Mouse (Mus musculus): ENCODE results near the gene Gnb1l. TPM values are rescaled to one million over a fixed set of nuclear protein-coding genes. Genes with fewer than 3 reads are reported as not detected.

Gene Gnb1l
- polyA plus RNA-seq, 1 experiment: 13.7 TPM

GRCm38 (mm10) chr16:18583169-18583568, 84.7 kb downstream of the Gnb1l start:
- Histone ChIP-seq H3K9ac (ENCODE audit: low read depth, poor library complexity, severe bottlenecking) (no peak overlapping the region), H3K27me3 (ENCODE audit: control insufficient read depth, insufficient read depth, low read length, poor library complexity, severe bottlenecking) (peaks cover 61% of the 10 kb centered on the region), H3K4me1 (ENCODE audit: control insufficient read depth, insufficient read depth, low read length) (no peaks in the 10 kb centered on the region), H3K27ac (ENCODE audit: insufficient read depth, low read length) (no peak overlapping the region), H3K4me3 (ENCODE audit: low read depth, low read length) (peak overlapping the region; percentile 52), H3K36me3 (ENCODE audit: control insufficient read depth, insufficient read depth, low read length, poor library complexity, severe bottlenecking) (no peaks in the 10 kb centered on the region), H3K9me3 (replicated peaks; ENCODE audit: control insufficient read depth, insufficient read depth, low read length, poor library complexity, severe bottlenecking) (no peaks in the 10 kb centered on the region)
- TF ChIP-seq EP300 (IDR thresholded peaks at IDR 0.05; ENCODE audit: insufficient read depth, low read depth, low read length) (no peak), POLR2A (IDR thresholded peaks at IDR 0.05; ENCODE audit: insufficient read depth, low read length) (no peak), CTCF (IDR thresholded peaks at IDR 0.05; ENCODE audit: low read depth, low read length) (no peak)

GRCm38 (mm10) chr16:18583673-18584357, 85.3 kb downstream of the Gnb1l start:
- Histone ChIP-seq H3K4me1 (ENCODE audit: control insufficient read depth, insufficient read depth, low read length) (no peaks in the 10 kb centered on the region), H3K27me3 (ENCODE audit: control insufficient read depth, insufficient read depth, low read length, poor library complexity, severe bottlenecking) (peaks cover 67% of the 10 kb centered on the region), H3K27ac (ENCODE audit: insufficient read depth, low read length) (no peak overlapping the region), H3K9ac (ENCODE audit: low read depth, poor library complexity, severe bottlenecking) (no peak overlapping the region), H3K36me3 (ENCODE audit: control insufficient read depth, insufficient read depth, low read length, poor library complexity, severe bottlenecking) (no peaks in the 10 kb centered on the region), H3K4me3 (ENCODE audit: low read depth, low read length) (no peak overlapping the region), H3K9me3 (replicated peaks; ENCODE audit: control insufficient read depth, insufficient read depth, low read length, poor library complexity, severe bottlenecking) (no peaks in the 10 kb centered on the region)
- no peak for TF ChIP-seq EP300 (IDR thresholded peaks at IDR 0.05; ENCODE audit: insufficient read depth, low read depth, low read length)
- TF ChIP-seq CTCF (IDR thresholded peaks at IDR 0.05; ENCODE audit: low read depth, low read length): no peak
- no peak for TF ChIP-seq POLR2A (IDR thresholded peaks at IDR 0.05; ENCODE audit: insufficient read depth, low read length)

GRCm38 (mm10) chr16:18584901-18585510, 86.5 kb downstream of the Gnb1l start:
- H3K4me1 ChIP-seq (ENCODE audit: control insufficient read depth, insufficient read depth, low read length): no peaks in the 10 kb centered on the region
- no peaks in the 10 kb centered on the region for H3K36me3 ChIP-seq (ENCODE audit: control insufficient read depth, insufficient read depth, low read length, poor library complexity, severe bottlenecking)
- peaks cover 67% of the 10 kb centered on the region for H3K27me3 ChIP-seq (ENCODE audit: control insufficient read depth, insufficient read depth, low read length, poor library complexity, severe bottlenecking)
- TF ChIP-seq POLR2A (IDR thresholded peaks at IDR 0.05; ENCODE audit: insufficient read depth, low read length) (no peak), CTCF (IDR thresholded peaks at IDR 0.05; ENCODE audit: low read depth, low read length) (no peak), EP300 (IDR thresholded peaks at IDR 0.05; ENCODE audit: insufficient read depth, low read depth, low read length) (no peak)
- no peak overlapping the region for H3K27ac ChIP-seq (ENCODE audit: insufficient read depth, low read length)
- no peak overlapping the region for H3K4me3 ChIP-seq (ENCODE audit: low read depth, low read length)
- no peak overlapping the region for H3K9ac ChIP-seq (ENCODE audit: low read depth, poor library complexity, severe bottlenecking)
- no peaks in the 10 kb centered on the region for H3K9me3 ChIP-seq (replicated peaks; ENCODE audit: control insufficient read depth, insufficient read depth, low read length, poor library complexity, severe bottlenecking)

GRCm38 (mm10) chr16:18585676-18586075, 87.2 kb downstream of the Gnb1l start:
- H3K27ac ChIP-seq (ENCODE audit: insufficient read depth, low read length): no peak overlapping the region
- TF ChIP-seq EP300 (IDR thresholded peaks at IDR 0.05; ENCODE audit: insufficient read depth, low read depth, low read length) (no peak), POLR2A (IDR thresholded peaks at IDR 0.05; ENCODE audit: insufficient read depth, low read length) (no peak), CTCF (IDR thresholded peaks at IDR 0.05; ENCODE audit: low read depth, low read length) (no peak)
- no peak overlapping the region for H3K9ac ChIP-seq (ENCODE audit: low read depth, poor library complexity, severe bottlenecking)
- no peaks in the 10 kb centered on the region for H3K4me1 ChIP-seq (ENCODE audit: control insufficient read depth, insufficient read depth, low read length)
- no peaks in the 10 kb centered on the region for H3K9me3 ChIP-seq (replicated peaks; ENCODE audit: control insufficient read depth, insufficient read depth, low read length, poor library complexity, severe bottlenecking)
- peaks cover 67% of the 10 kb centered on the region for H3K27me3 ChIP-seq (ENCODE audit: control insufficient read depth, insufficient read depth, low read length, poor library complexity, severe bottlenecking)
- no peak overlapping the region for H3K4me3 ChIP-seq (ENCODE audit: low read depth, low read length)
- no peaks in the 10 kb centered on the region for H3K36me3 ChIP-seq (ENCODE audit: control insufficient read depth, insufficient read depth, low read length, poor library complexity, severe bottlenecking)

GRCm38 (mm10) chr16:18586076-18586905, 87.8 kb downstream of the Gnb1l start:
- Histone ChIP-seq H3K27ac (ENCODE audit: insufficient read depth, low read length) (no peak overlapping the region), H3K9ac (ENCODE audit: low read depth, poor library complexity, severe bottlenecking) (peak overlapping the region; percentile 55), H3K4me3 (ENCODE audit: low read depth, low read length) (peak overlapping the region; percentile 47), H3K9me3 (replicated peaks; ENCODE audit: control insufficient read depth, insufficient read depth, low read length, poor library complexity, severe bottlenecking) (no peaks in the 10 kb centered on the region), H3K4me1 (ENCODE audit: control insufficient read depth, insufficient read depth, low read length) (no peaks in the 10 kb centered on the region), H3K27me3 (ENCODE audit: control insufficient read depth, insufficient read depth, low read length, poor library complexity, severe bottlenecking) (peaks cover 63% of the 10 kb centered on the region), H3K36me3 (ENCODE audit: control insufficient read depth, insufficient read depth, low read length, poor library complexity, severe bottlenecking) (no peaks in the 10 kb centered on the region)
- TF ChIP-seq EP300 (IDR thresholded peaks at IDR 0.05; ENCODE audit: insufficient read depth, low read depth, low read length) (no peak), POLR2A (IDR thresholded peaks at IDR 0.05; ENCODE audit: insufficient read depth, low read length) (no peak), CTCF (IDR thresholded peaks at IDR 0.05; ENCODE audit: low read depth, low read length) (no peak)

Measured in ES-Bruce4 (cell line).